Mouse (Mus musculus): ENCODE measurements around the gene Slit3.

DNA sequence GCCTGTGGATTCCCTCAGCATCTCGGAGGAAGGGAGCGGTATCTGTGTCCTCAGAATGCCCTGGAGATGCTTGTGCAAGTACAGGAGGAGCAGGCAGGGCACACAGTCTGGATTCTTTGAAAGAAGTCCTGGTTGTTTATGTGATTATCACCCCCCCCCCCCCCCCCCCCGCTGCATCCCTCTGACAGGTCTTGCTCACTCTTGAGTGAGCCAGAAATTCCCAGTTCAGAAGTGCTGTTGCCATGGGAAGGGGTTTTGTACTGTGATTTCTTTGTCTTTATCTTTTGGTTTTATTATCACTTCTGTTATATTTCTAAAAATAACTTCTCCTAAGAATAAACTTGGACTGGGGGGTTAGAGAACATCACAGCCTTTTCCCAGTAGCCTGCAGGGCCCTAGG, 199.5 kb downstream of the Slit3 start:
- no peak for TF ChIP-seq CTCF (IDR thresholded peaks at IDR 0.05 in 2 of 3, conservative IDR thresholded peaks at IDR 0.05 in 1 of 3; ENCODE audit: control insufficient read depth in 1 of 3, insufficient read depth in 1 of 3, low read depth in 2 of 3, low read length in 3 of 3, poor library complexity in 1 of 3, severe bottlenecking in 1 of 3)
- TF ChIP-seq USF1 (IDR thresholded peaks at IDR 0.05; ENCODE audit: low read depth, low read length), result no peak
- TF ChIP-seq RAD21 (IDR thresholded peaks at IDR 0.05; ENCODE audit: low read depth, low read length), result no peak
- TF ChIP-seq ETS1 (IDR thresholded peaks at IDR 0.05; ENCODE audit: low read depth, low read length), result no peak
- TF ChIP-seq POLR2A (IDR thresholded peaks at IDR 0.05; ENCODE audit: control insufficient read depth in 1 of 2, insufficient read depth in 1 of 2, low read depth in 1 of 2, low read length in 2 of 2, poor library complexity in 1 of 2), result no peak
- no peak for TF ChIP-seq BHLHE40 (IDR thresholded peaks at IDR 0.05; ENCODE audit: borderline replicate concordance, low read depth, low read length)
- TF ChIP-seq MEF2A (IDR thresholded peaks at IDR 0.05; ENCODE audit: extremely low read depth, insufficient replicate concordance, low read depth, low read length, poor library complexity, severe bottlenecking), result no peak
- no peak for TF ChIP-seq UBTF (IDR thresholded peaks at IDR 0.05; ENCODE audit: borderline replicate concordance, insufficient read depth, low read depth, low read length)
- no peak for TF ChIP-seq ZNF384 (IDR thresholded peaks at IDR 0.05; ENCODE audit: low read depth, low read length)
- TF ChIP-seq MAZ (IDR thresholded peaks at IDR 0.05; ENCODE audit: low read depth, low read length), result no peak
- TF ChIP-seq GABPA (IDR thresholded peaks at IDR 0.05; ENCODE audit: low read depth, low read length), result no peak
- TF ChIP-seq EP300 (IDR thresholded peaks at IDR 0.05; ENCODE audit: low read depth in 1 of 2, low read length in 2 of 2), result no peak

All from MEL (cell line).